Mouse (Mus musculus) splenic B cell, adult 2 months (primary cell): Measurements from ENCODE around the gene B3gat3.
A peak's percentile ranks its signal among the peaks of the same experiment; 100 is the strongest.
"Not testable (repeated sequence)": the region's sequence is repeated elsewhere in the genome, so short reads cannot be mapped to it uniquely, and the experiment has no call there.

Experiments used
- DNase-seq: peaks from one replicate; pipeline ENCODE4 v3.0.0-alpha.2; 2011; ENCODE audit warnings: low read depth, low spot score
- H3K27me3 ChIP-seq: 2 replicates; pipeline ENCODE4 v1.6.1; 2012; ENCODE audit warnings: mild to moderate bottlenecking, low read length, moderate library complexity, mixed read lengths; ENCODE audit not compliant: control insufficient read depth, poor library complexity, insufficient read depth, severe bottlenecking
- H3K36me3 ChIP-seq: 2 replicates; pipeline ENCODE4 v1.6.1; 2012; ENCODE audit warnings: mild to moderate bottlenecking, low read length, moderate library complexity, mixed read lengths; ENCODE audit not compliant: control insufficient read depth, poor library complexity, insufficient read depth, severe bottlenecking

Gene B3gat3

GRCm38 (mm10) chr19:8944750-8945149, 24.6 kb downstream of the B3gat3 start:
- Histone ChIP-seq H3K36me3 (peaks cover 19% of the 10 kb centered on the region), H3K27me3 (no peaks in the 10 kb centered on the region)
- DNase-seq = peak; percentile 48

DNA sequence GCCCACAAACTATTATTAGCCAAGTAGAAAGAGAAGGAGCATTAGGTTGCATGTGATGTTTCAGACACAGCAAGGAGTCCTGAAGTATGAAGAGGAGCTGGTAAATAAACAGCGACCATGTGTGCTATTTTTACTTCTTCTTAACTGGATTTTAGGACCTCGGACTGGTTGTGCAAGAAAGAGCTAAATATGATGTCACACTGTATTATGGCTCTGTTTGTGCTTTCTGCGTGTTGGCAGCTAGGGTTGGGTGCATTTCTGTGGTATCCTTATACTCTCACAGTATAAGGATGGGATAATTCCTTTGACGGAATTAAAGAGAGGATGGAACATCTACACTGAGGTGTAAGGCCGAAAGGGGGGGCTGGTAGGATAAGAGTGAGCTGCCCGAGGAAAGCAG, 25.1 kb downstream of the B3gat3 start:
- no peak for DNase-seq

DNA sequence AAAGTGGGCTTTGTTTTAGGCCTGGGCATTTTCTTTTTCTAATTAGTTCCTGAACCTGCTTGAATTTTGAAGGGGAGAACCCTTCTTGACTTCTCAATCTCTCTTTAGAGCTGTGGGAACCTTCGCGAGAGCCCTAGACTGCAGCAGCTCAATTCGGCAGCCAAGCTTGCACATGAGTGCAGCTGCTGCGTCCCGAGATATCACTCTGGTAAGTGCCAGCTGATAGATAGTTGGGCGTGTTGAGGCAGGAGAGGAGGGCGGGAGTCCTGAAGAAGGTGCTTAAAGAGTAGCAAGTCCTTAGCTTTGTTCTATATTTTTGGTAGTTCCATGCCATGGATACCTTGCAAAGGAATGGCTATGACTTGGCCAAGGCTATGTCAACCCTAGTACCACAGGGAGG, 26.8 kb downstream of the B3gat3 start:
- no peak for DNase-seq
- Histone ChIP-seq H3K36me3 (peaks cover 32% of the 10 kb centered on the region), H3K27me3 (no peaks in the 10 kb centered on the region)

More for the DNA sequence above, 25.1 kb downstream of the B3gat3 start:
- H3K36me3 ChIP-seq = peaks cover 19% of the 10 kb centered on the region
- no peaks in the 10 kb centered on the region for H3K27me3 ChIP-seq

- H3K27me3 ChIP-seq = no peaks in the 10 kb centered on the region
- peaks cover 28% of the 10 kb centered on the region for H3K36me3 ChIP-seq
- no peak for DNase-seq
Observed at GRCm38 (mm10) chr19:8950190-8950589, 30.0 kb downstream of the B3gat3 start.

DNA sequence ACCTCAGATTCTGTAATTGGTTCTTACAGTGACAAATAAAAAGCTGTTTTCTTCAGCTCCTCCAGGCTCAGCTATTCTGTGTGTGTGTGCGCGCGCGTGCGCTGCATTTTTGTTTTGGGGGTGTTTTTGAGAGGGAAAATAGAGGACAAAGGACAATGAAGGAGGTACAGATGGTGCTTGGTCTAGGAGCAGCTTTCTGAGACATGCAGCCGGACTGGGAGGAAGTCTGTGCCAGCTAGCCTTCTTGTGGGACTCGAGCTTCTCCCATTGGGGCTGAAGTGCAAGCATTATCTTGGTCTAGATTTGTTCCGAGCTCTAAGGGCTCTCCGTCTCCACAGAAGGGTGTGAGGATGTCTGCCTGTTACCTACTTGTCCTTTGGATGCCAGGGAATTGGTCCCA, 32.1 kb downstream of the B3gat3 start:
- DNase-seq = no peak
- Histone ChIP-seq H3K36me3 (peaks cover 25% of the 10 kb centered on the region), H3K27me3 (no peaks in the 10 kb centered on the region)

GRCm38 (mm10) chr19:8953135-8954039, 33.2 kb downstream of the B3gat3 start, which contains the start of gene Tut1:
Tut1 (plus strand) TSS chr19:8953847.
- no peaks in the 10 kb centered on the region for H3K27me3 ChIP-seq
- peak; percentile 97 for DNase-seq
- H3K36me3 ChIP-seq = peaks cover 19% of the 10 kb centered on the region

GRCm38 (mm10) chr19:8954171-8954570, 34.0 kb downstream of the B3gat3 start:
- Histone ChIP-seq H3K27me3 (no peaks in the 10 kb centered on the region), H3K36me3 (peaks cover 22% of the 10 kb centered on the region)
- DNase-seq = peak; percentile 19

- H3K36me3 ChIP-seq = peaks cover 16% of the 10 kb centered on the region
- H3K27me3 ChIP-seq = no peaks in the 10 kb centered on the region
- no peak for DNase-seq
Observed at GRCm38 (mm10) chr19:8962256-8962655, 42.1 kb downstream of the B3gat3 start.

DNA sequence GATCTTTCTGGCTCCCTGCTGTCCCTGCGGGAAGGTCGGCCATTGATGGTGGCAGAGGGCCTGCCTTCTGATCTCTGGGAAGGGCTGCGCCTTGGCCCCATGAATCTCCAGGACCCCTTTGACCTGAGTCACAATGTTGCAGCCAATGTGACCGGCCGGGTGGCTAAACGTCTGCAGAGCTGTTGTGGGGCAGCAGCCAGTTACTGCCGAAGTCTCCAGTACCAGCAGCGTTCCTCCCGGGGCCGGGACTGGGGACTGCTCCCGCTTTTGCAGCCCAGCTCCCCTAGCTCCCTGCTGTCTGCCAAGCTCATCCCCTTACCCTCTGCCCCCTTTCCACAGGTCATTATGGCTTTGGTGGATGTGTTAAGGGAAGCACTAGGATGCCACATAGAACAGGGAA, 44.9 kb downstream of the B3gat3 start:
- DNase-seq = no peak
- peaks cover 16% of the 10 kb centered on the region for H3K36me3 ChIP-seq
- no peaks in the 10 kb centered on the region for H3K27me3 ChIP-seq

DNA sequence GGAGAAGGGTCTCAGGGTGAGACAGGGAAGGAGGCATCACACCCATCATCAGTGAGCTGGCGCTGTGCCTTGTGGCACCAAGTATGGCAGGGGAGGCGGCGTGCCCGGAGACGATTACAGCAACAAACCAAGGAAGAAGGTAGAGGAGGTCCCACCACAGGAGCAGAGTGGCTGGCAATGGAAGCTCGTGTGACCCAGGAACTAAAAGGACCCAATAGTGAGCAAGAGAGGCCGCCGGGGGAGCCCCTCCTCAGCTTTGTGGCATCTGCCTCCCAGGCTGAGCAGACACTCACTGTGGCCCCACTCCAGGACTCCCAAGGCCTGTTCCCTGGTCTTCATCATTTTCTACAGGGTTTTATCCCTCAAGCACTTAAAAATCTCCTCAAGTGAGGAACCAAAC, 45.6 kb downstream of the B3gat3 start:
- H3K27me3 ChIP-seq = no peaks in the 10 kb centered on the region
- H3K36me3 ChIP-seq = peaks cover 17% of the 10 kb centered on the region
- no peak for DNase-seq

DNA sequence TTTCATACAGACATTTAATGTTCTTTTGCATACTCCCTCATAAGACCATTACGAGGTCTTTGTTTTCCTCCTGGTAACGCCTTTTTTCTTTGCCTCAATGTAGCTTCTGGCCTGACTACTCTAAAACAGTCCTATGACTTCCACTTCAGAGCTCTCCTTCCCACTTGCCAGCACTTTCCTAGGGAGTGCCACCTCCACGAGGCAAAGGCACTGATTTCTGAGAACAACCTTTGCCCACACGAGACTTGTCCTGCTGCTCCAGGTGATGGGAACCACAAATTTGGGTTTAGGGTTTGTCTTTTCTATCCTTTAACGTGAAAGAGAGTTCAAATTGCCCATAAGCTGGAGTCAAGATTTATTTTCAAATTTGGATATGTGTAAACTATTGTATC, 46.0 kb downstream of the B3gat3 start:
- Histone ChIP-seq H3K27me3 (no peaks in the 10 kb centered on the region), H3K36me3 (peaks cover 18% of the 10 kb centered on the region)
- no peak for DNase-seq

- Histone ChIP-seq H3K36me3 (peaks cover 22% of the 10 kb centered on the region), H3K27me3 (no peaks in the 10 kb centered on the region)
- DNase-seq = peak; percentile 99
Observed at GRCm38 (mm10) chr19:8966590-8967372, 46.6 kb downstream of the B3gat3 start, which contains the start of gene Eef1g. Eef1g (plus strand) TSS chr19:8967041.

GRCm38 (mm10) chr19:8967373-8967743, 47.2 kb downstream of the B3gat3 start:
- DNase-seq = no peak
- Histone ChIP-seq H3K36me3 (peaks cover 26% of the 10 kb centered on the region), H3K27me3 (no peaks in the 10 kb centered on the region)

GRCm38 (mm10) chr19:8967893-8968292, 47.7 kb downstream of the B3gat3 start:
- Histone ChIP-seq H3K27me3 (no peaks in the 10 kb centered on the region), H3K36me3 (peaks cover 27% of the 10 kb centered on the region)
- DNase-seq = no peak

DNA sequence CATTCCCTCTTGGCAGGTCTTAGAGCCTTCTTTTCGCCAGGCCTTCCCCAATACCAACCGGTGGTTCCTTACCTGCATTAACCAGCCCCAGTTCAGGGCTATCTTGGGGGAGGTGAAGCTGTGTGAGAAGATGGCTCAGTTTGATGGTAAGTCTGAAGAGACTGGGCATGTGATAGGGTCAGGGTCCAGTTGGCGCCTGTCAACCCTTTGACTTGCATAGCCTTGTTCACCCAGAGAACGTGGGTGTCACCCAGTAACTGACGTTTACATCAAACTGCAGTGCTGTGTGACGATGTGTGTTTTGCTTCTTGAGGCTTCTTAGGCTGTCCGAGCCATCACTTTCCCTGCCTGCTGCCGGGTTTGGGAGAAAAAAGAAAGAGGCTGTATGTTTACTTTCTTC, 52.3 kb downstream of the B3gat3 start:
- peaks cover 33% of the 10 kb centered on the region for H3K36me3 ChIP-seq
- DNase-seq, H3K27me3 ChIP-seq: not testable (repeated sequence)
